Mouse (Mus musculus) MEL (cell line): ENCODE data around the gene Tmem206. TPM values are rescaled to one million over a fixed set of nuclear protein-coding genes. Genes with fewer than 3 reads are reported as not detected.

Source experiments
- DNase-seq: peaks from one replicate; pipeline ENCODE4 v3.0.0; 2011; ENCODE audit warnings: low read depth, low spot score
- H3K27ac ChIP-seq: 2 replicates; pipeline ENCODE4 v1.5.1; 2012; ENCODE audit warnings: low read depth, mild to moderate bottlenecking, control low read depth, low read length, moderate library complexity; ENCODE audit not compliant: control insufficient read depth
- H3K27me3 ChIP-seq, 2 experiments: fragments of 150-350 bp in 1 of 2; sonication (generic) in 1 of 2; 2 replicates each; pipeline ENCODE4 v1.6.1; 2012; ENCODE audit warnings: low read length in 2 of 2, mild to moderate bottlenecking in 2 of 2, improper control_type of control experiment in 1 of 2, moderate library complexity in 1 of 2; ENCODE audit not compliant: insufficient read depth in 2 of 2, control insufficient read depth in 1 of 2
- H3K36me3 ChIP-seq, 2 experiments: 2 replicates each; pipeline ENCODE4 v1.6.1; 2012 to 2014; ENCODE audit warnings: low read length in 2 of 2, improper control_type of control experiment in 1 of 2, inconsistent platforms in 1 of 2, mild to moderate bottlenecking in 1 of 2; ENCODE audit not compliant: insufficient read depth in 2 of 2, control insufficient read depth in 1 of 2
- H3K4me1 ChIP-seq, 2 experiments: fragments of 150-350 bp in 1 of 2; sonication (generic) in 1 of 2; 2 replicates each; pipeline ENCODE4 v1.6.1; 2012; ENCODE audit warnings: low read length in 2 of 2, improper control_type of control experiment in 1 of 2, mild to moderate bottlenecking in 1 of 2; ENCODE audit not compliant: insufficient read depth in 2 of 2, control insufficient read depth in 1 of 2
- H3K4me3 ChIP-seq, 2 experiments: fragments of 150-350 bp in 1 of 2; sonication (generic) in 1 of 2; 2 replicates each; pipeline ENCODE4 v1.5.1; 2012; ENCODE audit warnings: low read depth in 2 of 2, low read length in 2 of 2, mild to moderate bottlenecking in 2 of 2, moderate library complexity in 2 of 2, control low read depth in 1 of 2, improper control_type of control experiment in 1 of 2; ENCODE audit not compliant: control insufficient read depth in 1 of 2, insufficient read depth in 1 of 2
- H3K79me2 ChIP-seq: 2 replicates; pipeline ENCODE4 v1.6.1; 2012; ENCODE audit warnings: mild to moderate bottlenecking, low read length, moderate library complexity; ENCODE audit not compliant: control insufficient read depth, poor library complexity, insufficient read depth
- H3K9ac ChIP-seq: 2 replicates; pipeline ENCODE4 v1.6.1; 2012; ENCODE audit warnings: low read depth, mild to moderate bottlenecking, control low read depth, low read length, moderate library complexity; ENCODE audit not compliant: control insufficient read depth, poor library complexity, severe bottlenecking
- H3K9me3 ChIP-seq: fragments of 150-350 bp; sonication (generic); replicated peaks from 2 replicates; pipeline ENCODE4 v1.6.1; 2012; ENCODE audit warnings: mild to moderate bottlenecking, low read length, improper control_type of control experiment, moderate library complexity; ENCODE audit not compliant: insufficient read depth
- CTCF ChIP-seq, 3 experiments: IDR thresholded peaks in 2 of 3; conservative IDR thresholded peaks in 1 of 3; 2 replicates each; pipeline ENCODE4 v1.5.1; 2011 to 2012; ENCODE audit warnings: low read length in 3 of 3, low read depth in 2 of 3, mild to moderate bottlenecking in 2 of 3, improper control_type of control experiment in 1 of 3, inconsistent platforms in 1 of 3, mixed read lengths in 1 of 3, moderate library complexity in 1 of 3; ENCODE audit not compliant: control insufficient read depth in 1 of 3, insufficient read depth in 1 of 3, poor library complexity in 1 of 3, severe bottlenecking in 1 of 3
- EP300 ChIP-seq, 2 experiments: IDR thresholded peaks; 2 replicates each; pipeline ENCODE4 v1.6.1; 2011; ENCODE audit warnings: improper control_type of control experiment in 2 of 2, low read length in 2 of 2, low read depth in 1 of 2, mild to moderate bottlenecking in 1 of 2
- GABPA ChIP-seq: IDR thresholded peaks from 2 replicates; pipeline ENCODE4 v1.6.1; 2012; ENCODE audit warnings: low read depth, mild to moderate bottlenecking, inconsistent platforms, low read length, improper control_type of control experiment, moderate library complexity
- KAT2A ChIP-seq: conservative IDR thresholded peaks from 2 replicates; pipeline ENCODE4 v1.6.1; 2012; ENCODE audit warnings: low read depth, low read length, improper control_type of control experiment, inconsistent platforms
- MAFK ChIP-seq: IDR thresholded peaks from 2 replicates; pipeline ENCODE4 v1.6.1; 2011; ENCODE audit warnings: low read depth, mild to moderate bottlenecking, low read length, improper control_type of control experiment, borderline replicate concordance
- POLR2AphosphoS2 ChIP-seq: IDR thresholded peaks from 2 replicates; pipeline ENCODE4 v1.6.1; 2011; ENCODE audit warnings: low read length, improper control_type of control experiment
- RAD21 ChIP-seq: IDR thresholded peaks from 2 replicates; pipeline ENCODE4 v1.6.1; 2011; ENCODE audit warnings: mild to moderate bottlenecking, low read depth, low read length, improper control_type of control experiment
- TAL1 ChIP-seq: IDR thresholded peaks from 2 replicates; pipeline ENCODE4 v1.6.1; 2012; ENCODE audit warnings: mild to moderate bottlenecking, inconsistent platforms, low read length, moderate library complexity, mixed read lengths
- TBP ChIP-seq: IDR thresholded peaks from 2 replicates; pipeline ENCODE4 v1.8.0; 2011; ENCODE audit warnings: low read depth, low read length, improper control_type of control experiment
- polyA plus RNA-seq, 2 experiments: library from polyadenylated mRNA; stranded (reverse) in 1 of 2; unstranded in 1 of 2; fragments of >175 nt in 1 of 2; fragments of >200 nt in 1 of 2; gene quantifications; 2 replicates each; pipeline versions ENCODE4 v1.2.1 to v1.2.4; 2012; ENCODE audit warnings: low replicate concordance in 2 of 2, low read depth in 1 of 2; ENCODE audit not compliant: insufficient read length in 2 of 2, insufficient read depth in 1 of 2, missing spikeins in 1 of 2
- total RNA-seq: library from RNA; depleted of rRNA; stranded (reverse); fragments of 300-350 nt; gene quantifications from 2 replicates; pipeline ENCODE4 v1.2.3, GENCODE M21; 2012

Gene Tmem206
- total and polyA plus RNA-seq, 3 experiments, result 14.3 to 16.2 TPM; not detected in 1

- no peaks in the 10 kb centered on the region for H3K4me1 ChIP-seq
- TF ChIP-seq KAT2A, result no peak
- TF ChIP-seq EP300 (IDR thresholded peaks at IDR 0.05; ENCODE audit: low read depth in 1 of 2, low read length in 2 of 2), result no peak
- TF ChIP-seq TAL1, result no peak
- TF ChIP-seq MAFK, result no peak
- TF ChIP-seq POLR2AphosphoS2, result no peak
- H3K4me3 ChIP-seq, result no peak overlapping the region
- H3K9me3 ChIP-seq, result no peaks in the 10 kb centered on the region
- no peaks in the 10 kb centered on the region for H3K36me3 ChIP-seq
- DNase-seq, result no peak
- no peak overlapping the region for H3K9ac ChIP-seq
- no peaks in the 10 kb centered on the region for H3K79me2 ChIP-seq
- H3K27ac ChIP-seq, result no peak overlapping the region
- no peaks in the 10 kb centered on the region; a peak in 1 of 4 replicates for H3K27me3 ChIP-seq
These were observed 21.5 kb upstream of the Tmem206 start for GRCm38 (mm10) chr1:191304216-191304615.

GRCm38 (mm10) chr1:191305610-191306009 lies 20.1 kb upstream of the Tmem206 start:
- TF ChIP-seq GABPA (no peak), RAD21 (peak; percentile 34), CTCF (IDR thresholded peaks at IDR 0.05 in 2 of 3, conservative IDR thresholded peaks at IDR 0.05 in 1 of 3; ENCODE audit: control insufficient read depth in 1 of 3, insufficient read depth in 1 of 3, low read depth in 2 of 3, low read length in 3 of 3, poor library complexity in 1 of 3, severe bottlenecking in 1 of 3) (peak; percentile 53 to 59 (median 53))
- Histone ChIP-seq H3K36me3 (no peaks in the 10 kb centered on the region), H3K27me3 (no peaks in the 10 kb centered on the region), H3K4me3 (no peak overlapping the region), H3K27ac (no peak overlapping the region), H3K9ac (no peak overlapping the region), H3K79me2 (no peaks in the 10 kb centered on the region), H3K9me3 (no peaks in the 10 kb centered on the region), H3K4me1 (no peaks in the 10 kb centered on the region)
- peak; percentile 59 for DNase-seq

- H3K79me2 ChIP-seq, result no peaks in the 10 kb centered on the region
- TF ChIP-seq CTCF (IDR thresholded peaks at IDR 0.05 in 2 of 3, conservative IDR thresholded peaks at IDR 0.05 in 1 of 3; ENCODE audit: control insufficient read depth in 1 of 3, insufficient read depth in 1 of 3, low read depth in 2 of 3, low read length in 3 of 3, poor library complexity in 1 of 3, severe bottlenecking in 1 of 3) (peak in 1 of 3 experiments; percentile 26; a peak in 2 of 6 replicates), TBP (no peak)
- H3K4me1 ChIP-seq, result no peaks in the 10 kb centered on the region
- H3K4me3 ChIP-seq, result no peak overlapping the region
- no peaks in the 10 kb centered on the region for H3K27me3 ChIP-seq
- DNase-seq, result no peak
- H3K9ac ChIP-seq, result no peak overlapping the region
- H3K27ac ChIP-seq, result no peak overlapping the region
- no peaks in the 10 kb centered on the region for H3K36me3 ChIP-seq
- no peaks in the 10 kb centered on the region for H3K9me3 ChIP-seq
These were observed 19.4 kb upstream of the Tmem206 start for GRCm38 (mm10) chr1:191306316-191306715.
